Mouse (Mus musculus) ES-E14 (cell line): ENCODE measurements at regions not wholly inside any gene's neighbourhood (a gene's known extent, or its start where the extent isn't known, plus 50 kb on each side); places are given as distances from the start of the nearest gene placed in this dataset.

Source experiments
- MAFK ChIP-seq: IDR thresholded peaks from 2 replicates; pipeline ENCODE4 v1.6.1; 2014; ENCODE audit warnings: mild to moderate bottlenecking, low read depth, low read length, inconsistent platforms; ENCODE audit not compliant: insufficient read depth
- ZC3H11A ChIP-seq: IDR thresholded peaks from 2 replicates; pipeline ENCODE4 v1.6.1; 2012; ENCODE audit warnings: low read depth, mild to moderate bottlenecking, inconsistent platforms, low read length, borderline replicate concordance

- TF ChIP-seq ZC3H11A (no peak), MAFK (no peak)
Observed at GRCm38 (mm10) chr9:91040546-91040945, 321.7 kb upstream of the Zic4 start.
